Mouse (Mus musculus): ENCODE measurements around the gene Appl1.
A peak's percentile ranks its signal among the peaks of the same experiment; 100 is the strongest.

GRCm38 (mm10) chr14:26988694-26989093 lies 17.7 kb upstream of the Appl1 start:
- peak; percentile 54 for TF ChIP-seq CTCF (conservative IDR thresholded peaks at IDR 0.05; ENCODE audit: low read length)
- no peak for TF ChIP-seq NANOG (IDR thresholded peaks at IDR 0.05; ENCODE audit: borderline replicate concordance, low read length)

Data from E14TG2a.4 (cell line).